Mouse (Mus musculus) urinary bladder, adult 18-20 months (tissue): ENCODE results near the gene Ampd2.

Experiments
- DNase-seq, 2 experiments: peaks; one replicate each; pipeline ENCODE4 v3.0.0; 2022; ENCODE audit warnings: low spot score in 2 of 2, mixed read lengths in 2 of 2

Ampd2 gene

DNA sequence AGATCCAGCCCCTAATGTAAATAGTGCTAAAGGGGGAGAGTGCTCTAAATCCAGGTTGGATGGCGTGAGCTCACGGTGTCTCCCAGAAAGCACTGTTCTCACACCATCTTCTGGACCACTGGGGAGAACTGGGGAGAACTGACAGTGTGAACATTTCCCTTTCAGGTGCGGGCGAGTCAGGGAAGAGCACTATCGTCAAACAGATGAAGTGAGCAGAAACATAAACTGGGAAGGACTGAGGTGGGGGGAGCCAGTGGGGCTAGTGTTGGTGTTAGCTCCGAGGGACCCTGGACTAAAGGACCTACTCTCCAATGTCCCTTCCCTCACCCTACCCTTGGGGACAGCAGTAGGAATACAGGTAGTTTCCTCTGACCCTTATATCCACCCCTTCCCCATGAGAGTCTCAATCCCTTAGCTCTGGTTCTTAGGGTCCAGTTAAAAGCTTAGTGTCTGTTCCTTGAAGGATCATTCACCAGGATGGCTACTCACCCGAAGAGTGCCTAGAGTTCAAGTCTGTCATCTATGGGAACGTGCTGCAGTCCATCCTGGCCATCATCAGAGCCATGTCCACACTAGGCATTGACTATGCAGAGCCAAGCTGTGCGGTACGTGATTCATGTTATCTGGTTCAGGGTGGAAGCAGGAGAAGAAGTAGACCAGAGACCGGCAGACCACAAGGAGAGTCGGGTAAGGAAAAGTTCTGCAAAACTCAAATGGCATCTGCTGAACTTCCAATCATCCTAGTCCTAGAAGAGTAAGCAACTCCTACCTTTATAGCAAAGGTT lies 8.7 kb upstream of the Ampd2 start:
- no peak for DNase-seq

DNA sequence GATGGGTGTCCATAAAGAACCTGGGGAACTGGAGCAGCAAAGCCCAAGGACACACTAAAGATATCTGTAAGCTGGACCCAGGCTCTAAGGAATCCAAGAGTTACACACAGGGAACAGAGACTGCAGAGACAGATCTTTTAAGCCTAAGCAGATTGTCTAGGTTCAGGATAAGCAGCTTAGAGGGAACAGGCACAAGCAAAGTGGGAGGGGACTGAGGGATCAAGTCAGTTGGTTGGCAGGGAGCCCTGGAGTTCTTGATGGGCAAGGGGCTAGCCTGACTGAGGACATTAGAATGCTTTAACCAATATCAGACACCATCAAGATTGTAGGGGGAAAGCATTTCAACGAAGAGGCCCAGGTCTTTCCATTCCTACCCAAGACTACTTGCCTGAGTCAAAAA lies 7.7 kb upstream of the Ampd2 start:
- no peak for DNase-seq

DNA sequence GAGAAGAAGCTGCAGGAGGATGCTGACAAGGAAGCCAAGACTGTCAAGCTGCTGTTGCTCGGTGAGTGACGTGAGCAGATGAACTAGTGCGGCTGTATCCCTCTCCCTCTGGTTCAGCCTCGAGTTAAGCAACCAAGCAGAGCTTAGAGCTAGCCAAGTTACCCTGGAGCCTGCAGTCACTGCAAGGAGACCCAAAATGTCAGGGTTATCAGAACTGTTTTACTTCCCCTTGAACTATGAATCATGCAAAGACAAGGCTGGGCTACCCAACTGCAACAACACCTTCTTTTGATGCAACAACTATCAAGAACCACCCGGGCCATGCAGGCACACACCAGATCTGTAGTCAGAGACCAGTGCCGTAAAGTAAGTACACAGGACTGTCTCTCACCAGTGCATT lies 6.9 kb upstream of the Ampd2 start:
- DNase-seq, result no peak

DNA sequence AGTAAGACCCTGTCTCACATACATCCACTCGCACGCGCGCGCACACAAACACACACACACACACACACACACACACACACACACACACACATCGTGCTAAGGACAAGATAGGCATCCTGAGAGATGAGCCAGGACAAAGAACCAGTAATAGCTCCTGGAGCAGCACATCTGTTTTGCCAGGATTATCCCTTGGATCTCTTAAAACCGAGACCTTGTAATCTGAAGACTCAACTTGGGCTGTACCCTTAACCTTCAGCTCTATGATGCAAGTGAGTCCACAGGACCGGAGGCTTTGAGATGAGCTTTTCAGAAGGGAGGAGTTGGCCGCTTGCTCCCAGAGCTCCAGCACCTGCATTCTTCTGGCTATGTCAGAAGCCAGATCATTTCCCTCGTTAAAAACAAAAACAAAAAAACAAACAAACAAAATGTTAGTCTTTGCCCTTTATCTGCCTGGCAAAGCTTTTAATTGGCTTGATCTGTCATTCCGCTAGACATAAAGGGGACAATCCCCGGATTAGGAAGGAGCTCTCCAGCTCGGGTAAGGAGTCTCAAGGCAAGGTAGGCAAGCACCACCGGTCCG lies 6.2 kb upstream of the Ampd2 start, which contains the start of gene Gnat2:
Gene Gnat2 (plus strand): TSS at position 254 of the 580 bp plus-strand sequence.
- DNase-seq, result no peak

DNA sequence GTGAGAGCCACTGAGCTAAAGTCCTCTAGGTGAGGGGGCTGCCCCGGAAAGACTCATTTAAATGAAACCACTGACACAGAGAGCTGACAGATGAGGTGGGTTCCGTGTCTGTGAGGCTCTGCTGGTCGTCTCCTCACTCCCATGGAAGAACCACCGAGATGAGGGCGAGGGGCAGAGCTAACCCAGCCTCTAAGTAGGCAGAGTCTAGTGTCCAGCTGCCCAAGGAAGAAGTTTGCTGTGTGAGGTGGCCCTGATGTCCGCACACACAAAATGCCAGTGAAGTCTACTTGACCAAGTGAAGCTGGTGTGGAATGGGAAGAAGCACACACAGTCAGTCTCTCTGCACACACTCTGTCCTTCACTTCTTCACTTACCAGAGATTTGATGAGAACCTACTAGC lies 5.6 kb upstream of the Ampd2 start:
- DNase-seq, result no peak

DNA sequence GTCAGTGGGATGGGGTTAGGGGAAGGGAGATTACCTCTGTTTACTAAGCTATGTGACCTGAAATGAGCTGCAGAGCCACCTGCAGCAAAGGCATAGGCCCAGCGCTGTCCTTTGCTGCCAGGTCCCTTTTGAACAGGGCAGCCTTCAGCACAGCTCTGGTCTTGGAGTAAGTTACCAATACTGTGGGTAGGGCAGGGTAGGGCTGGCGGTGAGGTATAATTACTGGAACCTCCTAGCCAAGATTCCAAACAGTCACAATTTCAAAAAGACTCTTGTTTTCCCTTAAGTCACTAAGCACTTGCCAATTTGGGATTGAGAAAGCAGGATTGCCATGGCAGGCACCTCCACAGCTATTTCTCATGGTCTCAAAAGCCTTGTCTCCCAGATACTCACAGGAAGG lies 4.1 kb upstream of the Ampd2 start:
- DNase-seq, result no peak

DNA sequence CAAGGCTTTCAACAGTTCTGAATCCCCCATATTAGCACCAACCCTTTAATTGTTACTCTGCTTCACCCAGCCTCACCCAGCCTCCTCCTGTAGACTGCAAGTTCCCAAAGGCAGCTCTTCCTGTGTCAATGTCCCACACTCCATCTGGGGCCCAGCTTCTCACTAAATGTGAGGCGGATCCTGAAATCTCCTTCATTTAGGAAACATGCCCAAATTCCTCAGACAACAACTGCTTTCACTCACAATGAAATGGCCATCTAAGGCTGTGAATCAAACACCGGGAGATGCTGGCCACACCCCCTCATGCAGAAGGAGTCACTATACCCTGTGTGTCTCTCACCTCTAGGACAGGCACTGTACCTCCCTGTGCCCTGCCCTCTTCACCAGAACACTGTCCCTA lies 3.5 kb upstream of the Ampd2 start:
- DNase-seq, result no peak

DNA sequence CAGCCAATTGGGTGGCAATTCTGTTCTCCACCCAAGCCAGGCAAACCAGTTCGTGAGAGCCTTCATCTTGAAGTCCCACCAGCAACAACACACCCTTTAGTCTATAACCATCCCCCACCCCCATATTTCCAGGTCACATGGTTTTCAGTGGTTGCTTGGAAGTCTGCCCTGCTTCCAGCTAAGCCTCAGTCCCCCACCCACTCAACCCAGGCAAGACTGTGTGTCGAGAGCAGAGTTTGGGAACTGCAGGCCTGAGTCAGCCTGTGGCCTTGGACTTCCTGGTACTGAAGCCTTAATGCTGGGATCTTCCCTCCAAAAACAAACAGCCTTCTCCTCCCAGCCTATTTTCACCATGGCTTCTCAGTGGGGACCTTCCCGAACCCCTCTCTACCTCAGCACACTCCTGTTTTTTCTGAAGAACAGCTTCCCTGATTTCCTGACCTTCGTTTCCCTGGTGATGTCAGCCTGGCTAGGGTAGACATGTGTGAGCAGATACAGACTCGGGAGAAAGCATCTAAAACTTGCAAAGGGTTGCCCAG lies 2.5 kb upstream of the Ampd2 start:
- DNase-seq, result no peak

DNA sequence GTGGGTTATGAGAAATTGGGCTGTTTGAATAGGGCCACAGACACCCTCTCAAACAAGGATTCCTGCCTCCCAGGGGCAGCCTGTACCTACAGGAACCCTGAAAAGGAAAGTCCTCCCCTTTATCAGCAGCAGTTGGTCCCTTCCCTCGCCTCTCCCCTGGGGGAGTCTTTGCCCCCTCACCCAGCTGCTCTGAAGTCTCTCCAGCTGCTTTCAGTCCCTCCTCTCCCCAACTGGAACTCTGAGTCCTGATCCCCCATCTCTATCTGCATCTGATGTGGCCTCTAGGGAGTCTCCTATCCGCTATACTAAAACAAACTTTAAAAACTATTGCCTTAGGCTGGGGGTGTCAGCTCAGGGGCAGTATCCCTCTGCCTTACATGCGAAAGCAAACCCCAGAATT lies 878 bp upstream of the Ampd2 start:
- no peak for DNase-seq

DNA sequence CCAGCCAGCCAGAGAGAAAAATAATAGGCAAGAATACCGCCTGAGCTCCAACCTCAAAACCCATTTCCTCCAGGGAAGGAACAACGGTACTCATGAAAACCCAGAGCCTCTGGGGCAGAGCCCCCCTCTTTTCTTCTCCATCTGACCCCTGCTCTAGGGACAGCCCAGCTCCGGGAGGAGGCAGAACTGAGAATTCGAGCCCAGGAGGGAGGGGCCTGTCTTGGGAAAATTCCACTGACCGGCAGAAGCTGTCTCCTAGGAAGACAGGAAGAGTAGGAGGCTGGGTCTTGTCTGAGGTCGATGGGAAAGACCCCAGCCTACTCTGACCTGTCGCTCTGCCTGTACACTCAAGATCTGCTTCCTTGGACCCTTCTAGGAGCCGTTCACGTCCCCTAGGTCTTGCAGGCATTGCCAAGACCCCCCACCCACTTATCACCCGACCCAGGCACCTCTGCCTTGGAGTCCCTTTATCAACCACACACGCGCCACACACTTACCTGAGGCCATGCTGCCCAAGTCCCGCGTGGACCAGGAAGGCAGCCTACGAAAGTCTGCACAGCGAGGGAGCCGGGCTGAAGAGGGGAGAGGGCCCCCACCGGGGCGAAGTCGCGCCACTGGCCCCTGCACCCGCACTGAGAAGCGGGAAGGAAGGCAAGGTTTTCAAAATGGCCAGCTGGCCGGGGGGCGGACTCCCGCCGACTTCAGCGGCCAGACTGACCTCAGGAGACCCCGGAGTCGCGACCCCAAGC lies 556 bp downstream of the Ampd2 start:
- DNase-seq, result peak; percentile 54 to 85

DNA sequence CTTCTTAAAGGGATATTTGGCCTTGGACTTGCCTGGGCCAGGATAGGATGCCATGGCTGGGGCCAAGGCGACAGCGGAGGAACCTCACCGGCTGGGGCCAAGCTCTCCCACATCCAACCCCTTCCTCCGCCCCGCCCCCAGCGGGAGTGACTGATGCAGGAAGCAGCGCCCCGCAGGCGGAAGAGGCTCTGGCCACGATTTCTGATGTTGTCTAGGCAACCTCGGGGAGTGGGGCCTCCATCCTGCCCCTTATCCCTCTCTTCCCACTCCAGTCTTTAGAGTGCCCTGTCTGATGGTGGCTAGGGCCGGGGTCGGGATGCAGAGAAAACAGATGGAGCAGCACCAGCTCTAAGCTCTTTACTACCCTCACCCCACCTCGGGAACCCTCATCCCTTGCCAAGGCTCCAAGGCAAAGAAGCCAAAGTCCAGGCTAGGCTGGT lies 1.1 kb downstream of the Ampd2 start:
- peak; percentile 90 to 91 for DNase-seq

DNA sequence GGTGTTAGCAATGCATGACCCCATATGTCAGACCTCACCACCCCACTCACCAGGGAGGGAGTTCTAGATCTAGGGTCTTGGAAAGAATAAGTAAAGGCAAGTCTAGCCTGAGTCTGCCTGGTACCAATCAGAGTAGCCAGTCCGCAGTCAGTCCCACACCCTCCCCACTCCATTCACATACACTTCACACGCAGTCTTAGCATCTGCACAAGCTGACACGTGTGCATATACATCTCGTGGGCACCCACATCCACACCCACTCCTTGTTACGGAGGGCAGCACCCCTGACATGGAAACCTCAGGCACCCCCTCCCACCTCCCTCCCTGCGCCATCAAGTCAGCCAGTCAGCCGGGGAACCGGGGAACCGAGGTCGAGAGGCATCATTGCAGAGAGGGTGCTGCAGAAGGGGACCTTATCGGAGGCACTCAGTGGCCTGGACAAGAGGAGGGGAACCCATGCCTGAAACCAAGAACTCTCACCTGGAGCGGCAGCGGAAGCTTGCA lies 1.6 kb downstream of the Ampd2 start:
- no peak for DNase-seq

DNA sequence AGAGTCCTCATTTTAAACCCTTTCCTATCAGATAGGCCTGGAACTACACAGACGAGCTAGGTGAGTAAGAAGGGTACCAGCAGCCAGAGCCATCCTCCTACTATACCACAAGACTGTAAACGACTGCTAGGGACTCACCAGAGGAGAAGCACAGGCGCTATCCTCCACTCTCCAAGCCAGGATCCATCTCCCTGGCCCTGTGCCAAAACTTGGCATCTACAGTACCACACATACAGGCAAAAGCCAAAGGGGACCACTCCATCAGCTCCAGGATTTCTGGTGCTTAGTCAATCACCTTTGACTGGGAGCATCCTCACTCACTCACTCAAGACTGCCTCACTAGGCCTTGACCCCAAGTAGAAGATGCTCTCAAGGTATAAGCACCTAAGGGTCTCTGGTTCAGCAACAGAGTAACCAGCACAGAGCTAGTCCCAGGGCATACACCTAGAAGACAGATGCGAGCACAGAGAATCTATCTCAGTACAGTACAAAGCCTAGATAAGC lies 2.5 kb downstream of the Ampd2 start:
- DNase-seq, result no peak

DNA sequence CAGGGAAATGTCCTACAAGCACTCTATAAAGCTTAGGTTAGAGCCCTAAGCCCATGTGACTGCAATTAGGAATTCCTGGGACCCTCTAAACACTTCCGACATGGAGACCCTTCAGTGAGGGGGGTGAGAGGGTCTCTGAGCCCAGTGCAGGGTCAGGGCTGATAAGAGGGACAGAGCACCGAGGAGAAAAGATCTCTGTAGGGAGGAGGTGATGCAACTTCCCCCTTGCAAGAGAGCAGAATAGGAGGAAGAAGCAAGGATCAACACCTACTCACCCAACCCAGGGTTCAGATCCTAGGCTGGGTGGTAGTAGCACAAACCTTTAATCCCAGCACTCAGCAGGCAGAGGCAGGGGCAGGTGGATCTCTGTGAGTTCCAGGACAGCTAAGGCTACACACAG lies 3.3 kb downstream of the Ampd2 start:
- DNase-seq, result no peak

DNA sequence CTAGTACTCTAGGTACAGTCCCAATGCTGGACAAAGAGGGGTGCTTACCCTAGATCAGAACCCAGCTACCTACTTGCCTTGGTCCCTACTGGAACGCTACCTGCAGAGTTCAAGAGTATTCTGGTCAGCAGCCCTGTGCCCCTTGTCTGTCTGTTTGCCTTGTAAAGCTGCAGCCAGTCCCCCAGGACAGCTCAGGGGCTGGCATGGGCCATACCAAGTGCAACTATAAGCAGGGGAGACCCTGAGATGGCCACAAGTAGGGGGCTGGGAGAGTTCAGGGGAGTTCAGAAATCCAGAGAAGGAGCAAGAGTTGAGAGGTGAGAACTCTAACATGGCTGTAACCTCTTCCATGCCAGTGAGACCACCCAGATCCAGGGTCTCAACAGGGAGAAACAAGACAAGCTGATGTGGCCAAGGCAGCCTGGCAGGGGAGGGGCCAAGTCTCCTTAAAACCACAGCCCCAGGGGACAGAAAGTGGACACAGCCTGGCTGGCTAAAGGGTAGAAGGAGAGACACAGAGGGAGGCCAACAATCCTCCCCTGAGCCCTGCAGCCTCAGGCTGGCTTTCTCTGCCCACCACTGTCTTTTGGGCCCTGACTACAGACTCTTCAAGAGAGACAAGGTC lies 4.1 kb downstream of the Ampd2 start:
- DNase-seq, result no peak

DNA sequence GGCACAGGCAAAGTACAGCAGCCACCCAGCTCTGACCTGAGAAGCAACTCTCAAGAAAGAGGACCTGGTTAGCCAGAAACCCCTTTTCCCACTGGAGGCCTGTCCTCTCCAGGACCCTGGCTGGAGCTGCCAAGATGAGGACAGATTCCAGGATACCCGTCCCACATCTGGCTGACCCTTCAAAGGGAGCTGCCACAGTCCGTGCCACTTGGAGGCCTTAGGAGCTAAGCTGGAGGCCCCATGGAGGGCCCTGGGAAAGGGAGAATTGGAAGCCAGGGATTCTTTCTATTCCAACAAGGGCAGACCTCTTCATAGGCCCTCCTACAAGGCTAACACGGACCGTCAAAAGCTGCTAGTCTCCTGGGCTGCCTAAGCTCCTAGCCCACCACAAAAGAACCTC lies 4.8 kb downstream of the Ampd2 start:
- DNase-seq, result no peak

DNA sequence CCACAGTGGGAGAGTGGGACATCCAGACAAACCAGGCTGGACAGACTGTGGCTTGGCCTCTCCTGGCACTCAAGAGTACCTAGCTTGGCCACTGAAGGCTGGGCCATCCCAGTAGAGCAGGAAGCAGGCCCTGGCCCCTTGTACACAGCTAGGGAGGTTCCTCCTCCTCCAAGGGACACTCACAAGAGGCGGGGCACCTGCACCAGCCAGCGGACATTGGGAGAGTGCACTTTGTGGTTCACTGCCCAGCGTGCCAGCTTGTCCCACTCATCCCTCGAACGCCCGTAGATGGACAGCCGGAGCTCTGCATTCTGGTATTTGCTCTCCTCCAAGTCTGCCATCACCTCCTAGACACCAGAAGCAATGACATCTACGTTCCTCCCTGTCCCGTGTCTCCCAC lies 9.6 kb downstream of the Ampd2 start:
- DNase-seq, result no peak

DNA sequence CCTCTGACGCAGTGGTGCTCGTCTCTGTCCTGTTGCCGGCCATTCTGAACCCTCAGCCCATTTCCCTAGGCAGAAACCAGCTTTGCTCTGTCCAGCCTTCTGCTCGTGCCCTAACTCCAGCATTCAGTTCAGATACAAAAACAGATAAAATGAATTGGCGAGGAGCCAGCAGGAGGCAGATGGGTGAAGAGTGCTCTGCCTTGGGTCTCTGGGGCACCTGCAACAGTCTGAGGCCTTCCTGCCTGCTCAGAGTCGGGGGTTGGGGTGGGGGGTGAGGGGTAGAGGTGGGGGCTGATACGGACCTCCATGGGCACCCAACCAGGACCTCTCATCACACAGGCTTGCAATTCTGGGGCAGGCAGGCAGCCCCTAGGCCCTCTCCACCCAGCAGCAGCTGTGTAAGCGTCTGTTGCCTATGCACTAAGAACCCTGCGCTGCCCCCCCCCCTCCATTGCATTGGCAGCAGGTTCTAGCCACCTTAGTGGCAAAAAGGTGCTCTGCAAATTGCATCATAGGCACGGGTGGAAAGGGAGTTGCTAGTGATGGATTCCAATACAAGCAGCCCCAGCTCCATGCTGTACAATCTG lies 13.4 kb downstream of the Ampd2 start:
- no peak for DNase-seq

DNA sequence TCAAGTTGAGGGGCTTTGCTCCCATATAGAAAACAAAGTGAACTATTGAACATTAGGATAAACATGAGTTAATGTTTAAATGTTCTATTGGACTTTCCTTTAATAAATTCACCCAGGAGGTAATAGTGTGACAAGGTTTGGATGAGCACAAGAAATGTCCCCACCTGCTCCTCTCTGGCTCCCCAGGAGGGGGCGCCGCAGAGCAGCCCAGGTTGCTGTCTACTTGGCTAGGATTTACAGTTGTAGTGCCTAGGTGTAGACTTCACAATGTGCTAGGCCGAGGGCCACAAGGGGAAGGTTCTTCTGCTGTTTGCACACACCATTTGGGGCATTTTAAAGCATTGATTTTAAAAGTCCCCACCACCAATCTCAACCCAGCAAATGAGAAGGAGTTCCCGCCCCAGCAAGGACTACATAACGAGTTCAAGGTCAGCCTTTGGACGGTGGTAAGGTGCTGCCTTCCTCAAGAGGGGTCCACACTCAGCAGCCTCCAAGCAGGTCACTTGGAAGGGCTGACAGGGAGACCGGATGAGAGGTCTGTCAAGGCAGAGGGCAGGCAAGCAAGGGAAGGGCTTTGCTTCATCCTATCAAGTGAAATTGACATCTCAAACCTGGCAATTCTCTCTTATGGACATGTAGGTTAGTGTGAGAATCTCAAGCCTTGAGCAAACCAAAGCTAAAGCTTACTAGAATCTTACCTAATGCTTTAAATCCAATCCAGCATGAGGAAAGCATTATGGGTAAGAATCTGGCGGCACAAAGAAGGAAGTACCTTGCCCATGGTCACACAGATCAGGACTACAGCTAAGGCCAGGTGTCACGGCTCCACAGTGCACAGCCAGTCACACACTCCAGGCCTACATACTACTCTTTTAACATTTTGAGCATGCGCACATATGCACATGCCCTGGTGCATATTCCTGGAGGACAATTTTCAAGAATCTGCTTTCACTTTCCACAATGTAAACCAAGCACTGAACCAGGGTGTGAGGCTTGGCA lies 15.9 kb downstream of the Ampd2 start:
- peak; percentile 47 to 62 for DNase-seq

DNA sequence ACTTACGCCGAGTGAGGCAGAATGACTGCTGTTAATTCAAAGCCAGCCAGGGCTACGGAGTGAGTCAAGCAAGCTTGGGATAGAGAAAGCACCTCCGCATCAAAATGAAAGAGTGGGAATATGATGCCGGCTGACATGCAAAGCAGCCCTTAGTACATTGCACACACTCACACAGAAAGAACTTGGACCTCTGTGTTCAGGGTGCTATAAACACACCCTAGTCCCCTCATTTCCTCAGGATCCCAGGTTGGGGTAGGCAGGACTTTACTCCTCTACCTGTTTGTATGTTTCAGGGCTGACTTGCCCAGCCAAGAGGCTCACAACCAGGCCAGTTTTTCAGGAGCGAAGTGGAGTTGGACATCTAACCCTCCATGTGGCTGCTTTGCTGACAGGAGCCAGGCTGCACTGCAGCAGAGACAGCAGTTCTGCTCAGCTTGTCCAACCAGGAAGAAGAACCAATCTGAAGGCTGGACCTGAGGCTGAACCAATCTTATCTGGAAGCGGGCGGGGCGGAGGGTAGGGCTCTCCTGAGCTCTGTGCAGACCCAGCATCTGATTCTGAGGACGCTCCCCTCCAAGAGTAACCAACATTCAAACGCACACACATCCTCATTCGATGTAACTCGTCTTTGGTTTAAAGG lies 17.1 kb downstream of the Ampd2 start:
- peak; percentile 45 to 51 for DNase-seq
